Mouse (Mus musculus) stomach, embryonic 15.5 days (tissue): ENCODE results near the gene Tgfa. TPM values are rescaled to one million over a fixed set of nuclear protein-coding genes. Genes with fewer than 3 reads are reported as not detected.

ENCODE experiments used
- ATAC-seq: fragments of 200-750 bp; cut with Nextera tagmentation; 2 replicates; pipeline ENCODE4 v1.8.0; 2017; ENCODE audit warnings: low read depth, moderate number of reproducible peaks, moderate TSS enrichment; ENCODE audit not compliant: insufficient read depth, low FRiP score
- H3K27ac ChIP-seq: fragments of 300-500 bp; sonication (generic); 2 replicates; pipeline ENCODE4 v1.5.1; 2015; ENCODE audit warnings: mild to moderate bottlenecking, inconsistent platforms
- H3K27me3 ChIP-seq: fragments of 300-500 bp; sonication (generic); replicated peaks from 2 replicates; pipeline ENCODE4 v1.6.1; 2015; ENCODE audit warnings: inconsistent platforms
- H3K36me3 ChIP-seq: fragments of 300-500 bp; sonication (generic); 2 replicates; pipeline ENCODE4 v1.6.1; 2015; ENCODE audit warnings: inconsistent platforms
- H3K4me1 ChIP-seq: fragments of 300-500 bp; sonication (generic); 2 replicates; pipeline ENCODE4 v1.6.1; 2015; ENCODE audit warnings: inconsistent platforms
- H3K4me2 ChIP-seq: fragments of 300-500 bp; sonication (generic); 2 replicates; pipeline ENCODE4 v1.6.1; 2015; ENCODE audit warnings: mild to moderate bottlenecking, inconsistent platforms
- H3K4me3 ChIP-seq: fragments of 300-500 bp; sonication (generic); replicated peaks from 2 replicates; pipeline ENCODE4 v1.5.1; 2015; ENCODE audit warnings: inconsistent platforms
- H3K9ac ChIP-seq: fragments of 300-500 bp; sonication (generic); 2 replicates; pipeline ENCODE4 v1.6.1; 2015; ENCODE audit warnings: inconsistent platforms
- H3K9me3 ChIP-seq: fragments of 300-500 bp; sonication (generic); 2 replicates; pipeline ENCODE4 v1.6.1; 2016; ENCODE audit warnings: inconsistent platforms
- WGBS: fragments of 180-500 bp; shearing (Covaris S2); methylation state at CpG from one replicate; pipeline ENCODE4 v1.1.7; 2015; 5-methylcytosine and 5-hydroxymethylcytosine counted together
- polyA plus RNA-seq: library from polyadenylated mRNA; unstranded; fragments of >200 nt; fragmentation: Nextera tagmentation; extraction: Ambion mirVana; gene quantifications from 2 replicates; pipeline ENCODE4 v1.2.1, GENCODE M21; 2015

The Tgfa gene
- polyA plus RNA-seq, 1 experiment from 2014 or later, result 5.6 TPM

DNA sequence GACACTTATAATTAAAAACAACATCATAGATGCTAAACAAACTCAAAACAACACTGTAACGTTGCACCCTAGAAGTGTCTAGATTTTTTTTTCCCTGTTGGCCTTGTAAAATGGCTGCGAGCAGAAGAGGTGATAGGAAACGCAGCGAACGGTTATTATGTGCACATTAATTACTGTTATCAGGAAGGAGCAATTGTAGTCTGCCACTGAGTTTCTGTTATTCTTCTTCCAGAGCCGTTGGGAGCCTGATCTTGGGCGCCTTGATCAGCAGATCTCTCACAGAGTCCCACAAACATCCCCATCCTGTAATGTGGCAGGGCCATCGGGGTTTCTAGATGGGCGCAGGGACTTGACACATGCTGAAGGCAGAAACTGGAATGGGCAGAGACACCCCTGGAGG, 28.6 kb upstream of the Tgfa start:
- Histone ChIP-seq H3K9ac (no peak overlapping the region), H3K27me3 (no peaks in the 10 kb centered on the region), H3K9me3 (no peaks in the 10 kb centered on the region), H3K27ac (no peak overlapping the region), H3K4me3 (no peak overlapping the region), H3K4me1 (no peaks in the 10 kb centered on the region), H3K4me2 (no peak overlapping the region), H3K36me3 (no peaks in the 10 kb centered on the region)
- WGBS, result 72% methylated on average over 9 of the region's 9 CpGs
- no peak for ATAC-seq

GRCm38 (mm10) chr6:86167851-86168250, 27.2 kb upstream of the Tgfa start:
- 89% methylated on average over 5 of the region's 5 CpGs for WGBS
- H3K9me3 ChIP-seq, result no peaks in the 10 kb centered on the region
- ATAC-seq, result no peak

DNA sequence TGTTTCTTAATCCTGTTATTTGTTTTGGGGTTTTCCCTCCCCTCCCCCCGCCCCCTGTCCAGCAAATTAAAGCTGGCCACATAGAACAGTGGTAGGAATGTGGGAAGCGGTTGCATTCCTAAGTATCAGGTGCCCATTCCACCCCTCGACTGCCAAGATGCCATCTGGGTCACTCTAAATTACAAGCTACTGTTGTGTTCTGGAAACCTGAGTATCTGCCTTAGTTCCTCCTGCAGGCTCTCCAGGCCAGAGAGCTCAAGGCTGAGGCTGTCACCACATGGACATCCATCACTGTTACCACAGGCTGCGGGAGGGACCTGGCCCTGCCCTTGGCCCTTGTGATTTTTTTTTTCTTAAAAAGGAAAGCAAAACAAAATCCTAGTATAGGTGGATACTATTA, 25.9 kb upstream of the Tgfa start:
- Histone ChIP-seq H3K27me3 (no peaks in the 10 kb centered on the region), H3K9me3 (no peaks in the 10 kb centered on the region), H3K9ac (no peak overlapping the region), H3K27ac (no peak overlapping the region), H3K4me2 (no peak overlapping the region), H3K4me3 (no peak overlapping the region), H3K36me3 (no peaks in the 10 kb centered on the region), H3K4me1 (no peaks in the 10 kb centered on the region)
- 38% methylated on average over 4 of the region's 4 CpGs for WGBS
- ATAC-seq, result no peak

More at GRCm38 (mm10) chr6:86167851-86168250, 27.2 kb upstream of the Tgfa start:
- Histone ChIP-seq H3K4me3 (no peak overlapping the region), H3K4me2 (no peak overlapping the region), H3K4me1 (no peaks in the 10 kb centered on the region), H3K9ac (no peak overlapping the region), H3K27me3 (no peaks in the 10 kb centered on the region), H3K36me3 (no peaks in the 10 kb centered on the region), H3K27ac (no peak overlapping the region)

- 49% methylated on average over 5 of the region's 5 CpGs for WGBS
These were observed 18.8 kb upstream of the Tgfa start for GRCm38 (mm10) chr6:86176236-86176635.

DNA sequence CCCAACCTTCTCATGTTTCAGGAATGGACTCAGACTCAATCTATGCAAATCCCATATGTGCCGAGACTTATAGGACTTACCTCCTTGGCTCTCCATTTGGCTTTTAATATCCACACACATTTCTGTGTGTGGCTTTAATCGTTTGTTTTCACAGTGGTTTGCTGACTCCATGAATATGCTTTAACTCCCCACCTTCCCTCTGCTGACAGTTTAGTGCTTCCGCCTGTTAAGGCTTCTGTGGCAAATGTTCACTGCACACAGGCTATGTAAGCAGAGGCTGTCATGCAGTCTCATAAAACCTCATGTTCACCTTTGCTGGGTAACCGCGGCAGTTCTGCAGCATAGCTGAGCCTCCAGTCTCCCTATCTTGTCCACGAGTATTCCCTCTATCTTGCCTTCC, 18.3 kb upstream of the Tgfa start:
- no peak overlapping the region for H3K4me3 ChIP-seq
- H3K36me3 ChIP-seq, result no peaks in the 10 kb centered on the region
- ATAC-seq, result no peak
- H3K9ac ChIP-seq, result no peak overlapping the region
- no peaks in the 10 kb centered on the region for H3K4me1 ChIP-seq
- H3K27me3 ChIP-seq, result no peaks in the 10 kb centered on the region
- no peak overlapping the region for H3K4me2 ChIP-seq
- H3K9me3 ChIP-seq, result no peaks in the 10 kb centered on the region
- WGBS, result 49% methylated on average over 6 of the region's 6 CpGs
- H3K27ac ChIP-seq, result no peak overlapping the region

More at GRCm38 (mm10) chr6:86176236-86176635, 18.8 kb upstream of the Tgfa start:
- Histone ChIP-seq H3K4me3 (no peak overlapping the region), H3K4me1 (no peaks in the 10 kb centered on the region), H3K27ac (no peak overlapping the region), H3K9ac (no peak overlapping the region), H3K36me3 (no peaks in the 10 kb centered on the region), H3K4me2 (no peak overlapping the region), H3K27me3 (no peaks in the 10 kb centered on the region), H3K9me3 (no peaks in the 10 kb centered on the region)
- no peak for ATAC-seq

DNA sequence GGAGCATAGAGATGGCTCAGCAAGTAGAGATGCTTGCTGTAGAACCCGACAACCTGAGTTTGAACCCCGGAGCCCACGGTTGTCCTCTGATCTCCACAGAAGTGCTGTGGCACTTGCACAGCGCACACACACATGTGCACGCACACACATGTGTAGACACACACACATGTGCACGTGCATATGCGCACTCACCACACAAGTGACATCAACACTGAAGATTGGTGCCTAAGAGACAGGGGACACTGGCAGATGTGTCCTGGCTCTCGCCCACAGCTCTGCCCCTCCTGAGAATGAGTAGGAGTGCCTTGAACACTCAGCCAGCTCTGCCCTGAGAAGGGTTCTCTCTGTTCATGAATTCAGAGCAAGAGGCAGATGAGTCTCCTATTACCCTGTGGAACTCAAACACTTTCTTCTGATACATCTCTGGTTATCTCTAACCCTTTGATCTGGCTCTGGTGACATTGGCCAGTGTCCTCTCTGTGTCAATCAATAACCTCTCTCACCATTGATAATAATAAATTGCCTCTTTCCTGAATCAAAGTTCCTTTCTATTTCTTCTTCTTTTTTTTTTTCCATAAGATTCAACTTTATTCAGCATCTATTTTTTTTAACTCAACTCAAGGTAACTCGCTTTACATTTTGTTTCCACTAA, 17.6 kb upstream of the Tgfa start:
- Histone ChIP-seq H3K9ac (no peak overlapping the region), H3K4me3 (no peak overlapping the region), H3K27me3 (no peaks in the 10 kb centered on the region), H3K4me1 (no peaks in the 10 kb centered on the region), H3K4me2 (no peak overlapping the region), H3K9me3 (no peaks in the 10 kb centered on the region), H3K36me3 (no peaks in the 10 kb centered on the region), H3K27ac (no peak overlapping the region)
- no peak for ATAC-seq
- 92% methylated on average over 9 of the region's 9 CpGs for WGBS

DNA sequence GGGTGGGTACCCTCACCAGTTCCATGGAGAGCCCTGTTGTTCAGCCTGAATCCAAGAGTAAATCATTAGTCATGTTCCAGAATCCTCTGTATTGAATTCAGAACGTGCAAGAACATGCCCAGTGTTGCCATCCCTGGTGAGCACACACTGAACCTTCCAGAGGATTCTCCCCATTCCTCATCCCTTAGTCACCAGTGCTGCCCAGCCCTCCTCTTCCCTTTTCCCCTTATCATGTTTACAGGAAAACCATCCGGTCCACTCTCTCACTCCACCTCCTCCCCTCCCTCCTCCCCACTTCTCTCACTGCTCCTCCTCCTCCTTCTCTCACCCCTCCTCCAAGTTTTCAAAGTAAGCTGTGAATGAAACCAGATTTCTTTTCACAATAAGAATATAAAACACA, 14.4 kb upstream of the Tgfa start:
- Histone ChIP-seq H3K4me3 (no peak overlapping the region), H3K27ac (no peak overlapping the region), H3K4me2 (no peak overlapping the region), H3K9me3 (no peaks in the 10 kb centered on the region), H3K27me3 (no peaks in the 10 kb centered on the region), H3K36me3 (no peaks in the 10 kb centered on the region), H3K9ac (no peak overlapping the region), H3K4me1 (no peaks in the 10 kb centered on the region)
- WGBS, result 5% methylated on average over 2 of the region's 2 CpGs
- ATAC-seq, result peak; percentile 63; the same call in 1 of the 2 replicates

DNA sequence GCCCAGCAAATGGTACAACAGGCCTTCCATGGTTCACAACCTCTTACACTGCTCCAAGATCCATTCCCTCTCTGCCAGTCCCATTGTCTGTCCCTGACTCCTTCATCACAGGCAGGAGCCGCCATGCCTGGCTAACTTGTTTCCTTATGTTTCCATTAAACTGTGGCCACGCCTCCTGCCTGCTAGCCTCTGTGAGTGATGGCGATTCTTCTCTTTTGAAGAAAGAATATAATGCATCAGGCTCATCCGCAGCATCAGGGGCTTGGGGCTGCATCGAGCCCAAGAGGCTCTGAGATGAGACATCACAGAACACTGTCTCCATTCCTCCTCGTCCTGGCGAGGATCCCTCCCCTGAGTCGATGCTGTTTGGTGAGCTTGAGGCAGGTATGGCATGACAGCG, 13.0 kb upstream of the Tgfa start:
- no peak overlapping the region for H3K4me2 ChIP-seq
- no peak for ATAC-seq
- no peaks in the 10 kb centered on the region for H3K9me3 ChIP-seq
- no peak overlapping the region for H3K27ac ChIP-seq
- H3K27me3 ChIP-seq, result no peaks in the 10 kb centered on the region
- H3K9ac ChIP-seq, result no peak overlapping the region
- H3K4me3 ChIP-seq, result no peak overlapping the region
- H3K36me3 ChIP-seq, result no peaks in the 10 kb centered on the region
- no peaks in the 10 kb centered on the region for H3K4me1 ChIP-seq
- WGBS, result 65% methylated on average over 9 of the region's 9 CpGs

- Histone ChIP-seq H3K27ac (no peak overlapping the region), H3K4me1 (no peaks in the 10 kb centered on the region), H3K36me3 (no peaks in the 10 kb centered on the region), H3K4me2 (no peak overlapping the region), H3K27me3 (no peaks in the 10 kb centered on the region), H3K9ac (no peak overlapping the region), H3K4me3 (no peak overlapping the region), H3K9me3 (no peaks in the 10 kb centered on the region)
- 62% methylated on average over 5 of the region's 5 CpGs for WGBS
- ATAC-seq, result no peak
These were observed 12.4 kb upstream of the Tgfa start for GRCm38 (mm10) chr6:86182626-86183025.

DNA sequence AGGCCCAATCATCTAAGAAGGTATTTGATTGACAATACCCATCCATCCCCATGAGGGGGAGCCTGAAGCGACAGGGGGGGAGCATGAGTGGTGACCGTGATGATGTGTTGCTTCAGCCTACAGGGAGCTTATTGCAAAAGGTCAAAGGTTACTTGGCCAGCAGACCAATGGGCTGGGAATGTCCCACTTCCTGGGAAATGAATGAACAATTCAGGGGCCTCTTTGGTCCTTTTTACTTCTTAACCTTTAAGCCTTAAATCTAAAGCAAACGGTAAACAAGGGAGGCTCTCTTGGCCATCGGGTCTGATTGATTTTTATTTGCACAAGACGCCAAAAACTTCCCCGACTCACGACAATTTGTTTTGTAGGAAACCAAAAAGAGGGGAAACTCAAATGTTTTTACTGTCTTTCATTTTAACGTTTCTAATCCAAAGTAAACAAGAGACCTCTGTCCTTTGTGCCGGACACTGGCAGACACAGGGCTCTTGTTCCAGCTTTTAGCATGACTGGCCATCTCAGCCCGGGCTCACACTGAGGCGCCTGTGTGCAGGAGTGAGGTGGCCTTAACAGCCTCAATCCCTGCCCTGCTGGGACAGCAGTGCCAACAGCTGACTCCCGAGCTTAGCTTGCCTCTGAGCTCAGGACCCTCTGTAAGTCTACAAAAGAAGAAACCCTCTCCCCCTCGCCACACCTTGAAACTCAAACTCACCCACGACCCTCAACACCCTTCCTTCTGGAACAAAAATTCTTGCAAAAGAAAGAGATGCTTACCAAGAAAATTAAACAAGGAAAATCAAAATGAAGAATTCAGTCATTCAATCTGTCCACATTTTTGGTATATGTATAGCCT, 8.7 kb upstream of the Tgfa start:
- no peaks in the 10 kb centered on the region for H3K27me3 ChIP-seq
- no peak overlapping the region for H3K9ac ChIP-seq
- H3K27ac ChIP-seq, result no peak overlapping the region
- H3K36me3 ChIP-seq, result no peaks in the 10 kb centered on the region
- H3K9me3 ChIP-seq, result no peaks in the 10 kb centered on the region
- no peak overlapping the region for H3K4me3 ChIP-seq
- 39% methylated on average over 14 of the region's 14 CpGs for WGBS
- no peak; the same call in 1 of the 2 replicates for ATAC-seq
- no peaks in the 10 kb centered on the region for H3K4me1 ChIP-seq
- H3K4me2 ChIP-seq, result no peak overlapping the region

DNA sequence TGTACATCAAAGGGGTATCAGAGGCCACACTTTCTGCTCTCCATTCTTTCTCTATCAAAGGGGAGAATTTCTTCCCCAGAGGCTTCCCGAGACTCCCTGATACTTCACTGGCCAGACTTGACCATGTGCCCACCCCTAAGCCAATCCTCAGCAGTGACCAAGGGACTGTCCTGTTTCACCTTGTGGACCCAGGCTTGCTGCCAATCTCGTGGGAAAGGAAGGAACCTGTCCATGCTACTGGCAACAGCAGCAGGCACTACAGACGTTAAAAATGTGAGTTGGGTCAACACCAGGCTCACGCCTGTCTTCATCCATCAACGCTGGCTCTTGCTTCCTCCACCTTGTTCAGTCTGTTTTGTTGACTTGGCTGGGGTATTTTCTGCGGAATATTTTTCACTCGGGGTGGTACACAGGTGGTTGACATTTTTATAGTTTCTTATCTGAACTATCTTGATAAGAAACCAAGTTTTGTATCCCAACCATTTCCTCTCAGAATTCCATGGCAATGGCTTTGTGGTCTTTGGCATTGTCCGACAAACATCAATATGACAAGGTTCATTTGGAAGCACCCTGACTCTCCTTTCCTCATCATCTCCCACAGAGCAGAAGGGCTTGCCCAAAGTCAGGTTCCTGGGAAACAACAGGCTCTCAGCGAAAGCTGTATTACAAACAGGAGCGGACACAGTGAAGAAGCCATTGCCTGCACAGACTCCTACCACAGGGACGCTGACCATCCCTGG, 6.1 kb upstream of the Tgfa start:
- WGBS, result 49% methylated on average over 11 of the region's 11 CpGs

DNA sequence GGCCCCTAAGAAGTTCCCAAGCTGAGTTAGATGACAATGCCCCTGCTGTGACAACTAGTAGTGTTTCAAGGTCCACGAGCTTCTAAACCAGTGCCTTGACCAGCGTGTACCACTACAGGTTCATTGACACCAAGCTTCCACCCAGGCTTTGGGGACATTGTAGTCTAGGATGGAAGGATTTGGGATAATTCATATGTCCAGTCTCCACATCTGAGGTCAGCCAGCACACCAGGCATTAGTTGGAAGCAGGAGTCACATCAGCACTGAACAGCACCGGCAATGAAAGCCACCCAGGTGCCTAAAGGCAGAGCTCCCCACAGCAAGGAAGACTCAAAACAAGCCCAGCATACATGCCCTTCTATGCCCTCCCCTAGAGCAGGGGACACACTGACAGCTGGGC, 4.4 kb upstream of the Tgfa start:
- no peaks in the 10 kb centered on the region for H3K36me3 ChIP-seq
- 87% methylated on average over 3 of the region's 3 CpGs for WGBS
- H3K4me1 ChIP-seq, result peaks cover 7% of the 10 kb centered on the region; the same call in 1 of the 2 replicates
- H3K4me3 ChIP-seq, result no peak overlapping the region
- peaks cover 13% of the 10 kb centered on the region for H3K27me3 ChIP-seq
- ATAC-seq, result no peak
- H3K27ac ChIP-seq, result no peak overlapping the region
- no peak overlapping the region for H3K4me2 ChIP-seq
- no peak overlapping the region for H3K9ac ChIP-seq
- H3K9me3 ChIP-seq, result no peaks in the 10 kb centered on the region

More for the DNA sequence above, 6.1 kb upstream of the Tgfa start:
- Histone ChIP-seq H3K9ac (no peak overlapping the region), H3K4me3 (no peak overlapping the region), H3K36me3 (no peaks in the 10 kb centered on the region), H3K27me3 (peaks cover 2% of the 10 kb centered on the region; the same call in 1 of the 2 replicates), H3K9me3 (no peaks in the 10 kb centered on the region), H3K27ac (no peak overlapping the region), H3K4me2 (no peak overlapping the region), H3K4me1 (no peaks in the 10 kb centered on the region)
- no peak for ATAC-seq
